Mouse (Mus musculus) layer of hippocampus, postnatal 36 days (tissue): ENCODE results near the gene Snx15. TPM values are rescaled to one million over a fixed set of nuclear protein-coding genes. Genes with fewer than 3 reads are reported as not detected.
"Not testable (repeated sequence)": the region's sequence is repeated elsewhere in the genome, so short reads cannot be mapped to it uniquely, and the experiment has no call there.

Source experiments
- DNase-seq, 2 experiments: peaks; one replicate each; pipeline ENCODE4 v3.0.0; 2022
- total RNA-seq, 2 experiments: library from RNA; stranded (reverse); gene quantifications; 2 replicates each; pipeline ENCODE4 v1.2.3; 2021

The Snx15 gene
- 10 to 100 TPM; 40.2 to 42.5 TPM for total RNA-seq

GRCm38 (mm10) chr19:6127760-6128341, at the start of gene Snx15:
Gene Snx15, minus strand, starts transcription at chr19:6128304.
- DNase-seq: peak; percentile 94

GRCm38 (mm10) chr19:6174771-6175170, 46.7 kb upstream of the Snx15 start:
- DNase-seq: no peak

- no peak for DNase-seq
These were observed 43.1 kb upstream of the Snx15 start for GRCm38 (mm10) chr19:6171215-6171614.

- no peak for DNase-seq
These were observed 38.6 kb upstream of the Snx15 start for GRCm38 (mm10) chr19:6166750-6167149.

- DNase-seq: no peak
These were observed 35.9 kb upstream of the Snx15 start for GRCm38 (mm10) chr19:6163872-6164547.

- no peak for DNase-seq
These were observed 29.1 kb upstream of the Snx15 start for GRCm38 (mm10) chr19:6157220-6157619.

GRCm38 (mm10) chr19:6156372-6156771, 28.3 kb upstream of the Snx15 start:
- DNase-seq: no peak

GRCm38 (mm10) chr19:6155174-6155573, 27.1 kb upstream of the Snx15 start:
- DNase-seq: no peak

- no peak for DNase-seq
These were observed 16.7 kb upstream of the Snx15 start for GRCm38 (mm10) chr19:6144842-6145241.

- DNase-seq: no peak
These were observed 13.3 kb upstream of the Snx15 start, which contains the start of gene Arl2 for GRCm38 (mm10) chr19:6141394-6141749. Gene Arl2, minus strand, starts transcription at chr19:6141548.

- peak; percentile 91 for DNase-seq
These were observed 12.7 kb upstream of the Snx15 start, which contains the start of gene Batf2 for GRCm38 (mm10) chr19:6140678-6141393. Gene Batf2, plus strand, starts transcription at chr19:6140983.

GRCm38 (mm10) chr19:6140374-6140677, 12.2 kb upstream of the Snx15 start:
- no peak for DNase-seq

GRCm38 (mm10) chr19:6139701-6140100, 11.6 kb upstream of the Snx15 start:
- DNase-seq: no peak

- DNase-seq: no peak
These were observed 8.3 kb upstream of the Snx15 start for GRCm38 (mm10) chr19:6136397-6136796.

- not testable (repeated sequence) for DNase-seq
These were observed 5.1 kb upstream of the Snx15 start for GRCm38 (mm10) chr19:6133197-6133596.

- no peak for DNase-seq
These were observed 4.2 kb upstream of the Snx15 start for GRCm38 (mm10) chr19:6132171-6132827.

- not testable (repeated sequence) for DNase-seq
These were observed 2.5 kb upstream of the Snx15 start for GRCm38 (mm10) chr19:6130414-6131128.

GRCm38 (mm10) chr19:6126789-6127580, 1.1 kb downstream of the Snx15 start:
- no peak for DNase-seq

- no peak for DNase-seq
These were observed 1.8 kb downstream of the Snx15 start for GRCm38 (mm10) chr19:6126289-6126688.

GRCm38 (mm10) chr19:6124898-6125297, 3.2 kb downstream of the Snx15 start:
- DNase-seq: no peak

GRCm38 (mm10) chr19:6123330-6123729, 4.8 kb downstream of the Snx15 start:
- DNase-seq: no peak

- DNase-seq: no peak
These were observed 6.3 kb downstream of the Snx15 start for GRCm38 (mm10) chr19:6121761-6122160.
